Mouse (Mus musculus): Measurements from ENCODE around the gene Hoxb9.
A peak's percentile ranks its signal among the peaks of the same experiment; 100 is the strongest.

The Hoxb9 gene

GRCm38 (mm10) chr11:96313806-96314428, 42.7 kb downstream of the Hoxb9 start:
- no peak for DNase-seq (ENCODE audit: low spot score)

- no peak for DNase-seq (ENCODE audit: low spot score)
Observed at GRCm38 (mm10) chr11:96314671-96315343, 43.5 kb downstream of the Hoxb9 start.

GRCm38 (mm10) chr11:96315344-96315681, 44.1 kb downstream of the Hoxb9 start:
- DNase-seq (ENCODE audit: low spot score), result no peak

DNA sequence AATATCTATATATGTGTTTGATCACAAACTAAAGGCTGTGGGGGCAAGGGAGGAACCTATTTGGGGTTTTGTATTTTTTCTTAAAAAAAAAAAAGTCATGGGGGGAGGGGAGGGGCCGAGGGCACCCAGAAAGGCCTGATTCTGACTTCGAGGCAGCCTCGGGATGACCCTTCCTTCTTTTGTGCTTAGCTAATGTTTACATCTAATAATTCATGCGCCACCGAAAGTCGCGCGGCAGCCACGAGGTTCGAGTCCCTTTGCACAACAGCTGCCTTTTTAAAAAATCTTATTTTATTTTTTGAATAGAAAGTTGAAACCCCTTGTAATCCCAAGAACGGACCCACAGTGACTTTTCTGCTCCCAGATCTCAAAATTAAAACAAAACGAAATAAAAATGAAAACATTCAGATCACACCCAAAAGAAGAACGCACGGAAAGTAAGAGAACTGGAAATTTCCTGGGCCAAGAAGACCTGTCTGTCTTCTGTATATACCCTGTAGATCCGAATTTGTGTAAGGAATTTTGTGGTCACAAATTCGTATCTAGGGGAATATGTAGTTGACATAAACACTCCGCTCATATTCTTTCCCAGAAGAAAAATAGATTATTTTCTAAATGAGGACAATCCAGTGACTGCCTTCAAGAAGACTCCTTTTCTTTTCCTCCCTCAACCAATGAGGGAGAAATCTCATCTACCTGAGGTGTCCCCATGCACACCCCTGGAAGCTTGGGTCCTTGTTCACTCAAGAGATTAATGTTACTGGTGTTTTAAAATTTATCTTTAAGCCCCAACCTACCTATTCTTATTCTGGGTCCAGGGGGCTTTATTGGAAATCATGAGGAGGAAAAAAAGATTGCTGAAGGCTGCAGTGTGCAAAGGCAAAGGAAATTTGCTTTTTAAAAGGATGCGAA, 45.7 kb downstream of the Hoxb9 start:
- no peak for DNase-seq (ENCODE audit: low spot score)

DNA sequence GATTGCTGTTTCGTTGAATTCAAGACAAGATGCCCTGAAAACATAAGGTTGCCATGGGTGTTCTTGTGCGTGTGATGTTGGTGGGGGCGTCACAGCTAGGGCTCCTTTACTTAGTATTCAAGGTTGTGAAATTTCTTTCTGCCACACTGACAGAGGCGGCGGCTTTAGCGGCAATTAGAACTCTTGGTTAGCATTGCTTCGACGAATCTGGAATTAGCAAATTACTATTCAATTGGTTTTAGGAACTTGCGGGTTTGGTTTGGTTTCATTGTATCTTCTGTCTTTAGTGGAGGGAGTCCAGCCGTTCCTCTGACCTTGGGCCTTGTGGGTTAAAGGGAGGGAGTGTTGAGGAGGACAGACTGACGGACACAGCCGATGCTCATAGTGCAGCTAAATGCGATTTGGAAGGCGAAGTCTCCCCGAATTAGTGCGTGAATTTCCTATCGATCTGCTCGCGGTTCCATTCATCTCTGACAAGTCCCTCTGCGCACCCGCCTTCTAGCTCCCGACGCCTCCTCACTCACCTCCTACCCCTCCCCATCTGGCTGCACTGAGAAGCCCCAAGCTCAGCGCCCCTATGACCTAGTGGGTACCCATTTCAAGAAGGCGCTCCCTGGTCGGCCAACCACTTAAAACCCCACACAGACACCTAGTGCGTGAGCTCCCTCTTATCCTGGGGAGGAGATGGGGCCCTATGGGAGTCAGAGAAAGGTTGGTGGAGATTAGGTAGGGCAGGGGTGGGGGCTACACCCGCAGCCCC, 46.5 kb downstream of the Hoxb9 start, which contains the start of gene Hoxb4:
TSS of gene Hoxb4 (plus strand) at position 660 of the 760 bp plus-strand sequence.
- no peak for DNase-seq (ENCODE audit: low spot score)

DNA sequence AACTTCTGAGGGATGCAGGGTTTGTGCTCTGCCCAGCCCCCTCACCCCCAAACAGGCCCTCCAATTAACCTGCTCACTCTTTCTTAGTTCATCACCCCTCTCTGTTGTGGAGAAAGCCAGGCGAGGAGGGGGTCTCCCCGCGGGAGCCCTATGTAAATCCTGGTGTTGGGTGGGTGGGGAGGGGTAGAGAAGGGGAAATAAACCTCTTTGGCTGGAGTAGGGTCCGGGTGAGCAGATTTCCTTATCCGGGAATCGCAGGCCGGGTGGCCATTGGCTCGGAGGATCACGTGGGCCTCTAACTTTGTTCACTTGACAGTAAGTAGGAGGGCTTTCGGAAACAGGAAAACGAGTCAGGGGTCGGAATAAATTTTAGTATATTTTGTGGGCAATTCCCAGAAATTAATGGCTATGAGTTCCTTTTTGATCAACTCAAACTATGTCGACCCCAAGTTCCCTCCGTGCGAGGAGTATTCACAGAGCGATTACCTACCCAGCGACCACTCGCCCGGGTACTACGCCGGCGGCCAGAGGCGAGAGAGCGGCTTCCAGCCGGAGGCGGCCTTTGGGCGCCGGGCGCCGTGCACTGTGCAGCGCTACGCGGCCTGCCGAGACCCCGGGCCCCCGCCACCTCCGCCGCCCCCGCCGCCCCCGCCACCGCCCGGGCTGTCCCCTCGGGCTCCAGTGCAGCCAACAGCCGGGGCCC, 47.3 kb downstream of the Hoxb9 start:
- DNase-seq (ENCODE audit: low spot score), result peak; percentile 55

- no peak for DNase-seq (ENCODE audit: low spot score)
Observed at GRCm38 (mm10) chr11:96319071-96319902, 48.0 kb downstream of the Hoxb9 start.

DNA sequence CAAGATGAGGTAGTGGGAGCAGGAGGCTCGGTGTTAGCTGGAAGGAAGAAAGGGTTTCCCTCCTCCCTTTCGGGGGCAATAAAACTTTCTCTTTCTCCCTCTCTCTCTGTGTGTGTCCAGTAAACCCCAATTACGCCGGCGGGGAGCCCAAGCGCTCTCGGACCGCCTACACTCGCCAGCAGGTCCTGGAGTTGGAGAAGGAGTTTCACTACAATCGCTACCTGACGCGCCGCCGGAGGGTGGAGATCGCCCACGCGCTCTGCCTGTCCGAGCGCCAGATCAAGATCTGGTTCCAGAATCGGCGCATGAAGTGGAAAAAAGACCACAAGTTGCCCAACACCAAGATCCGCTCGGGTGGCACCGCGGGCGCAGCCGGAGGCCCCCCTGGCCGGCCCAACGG, 48.7 kb downstream of the Hoxb9 start:
- no peak for DNase-seq (ENCODE audit: low spot score)

- DNase-seq (ENCODE audit: low spot score), result no peak
Observed at GRCm38 (mm10) chr11:96320688-96321087, 49.4 kb downstream of the Hoxb9 start.

DNA sequence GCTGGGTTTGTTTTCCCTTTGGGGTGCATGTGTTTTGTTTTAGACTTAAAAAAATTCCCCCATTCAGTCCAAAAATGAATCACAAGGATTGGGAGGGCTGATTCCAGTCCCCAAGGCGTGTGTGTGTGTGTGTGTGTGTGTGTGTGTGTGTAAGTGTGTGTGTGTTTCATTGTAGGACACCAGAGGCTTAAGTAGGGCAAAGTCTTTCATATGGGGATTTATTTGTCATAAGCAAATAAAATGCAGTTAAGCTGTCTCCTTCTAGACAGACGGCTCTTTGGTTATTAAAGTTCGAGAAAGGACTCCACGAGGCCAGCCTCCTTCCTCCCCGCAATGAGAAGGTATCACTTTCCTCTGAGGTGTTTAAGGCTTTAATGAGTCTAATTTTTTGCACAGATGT, 50.6 kb downstream of the Hoxb9 start:
- no peak for DNase-seq (ENCODE audit: low spot score)

DNA sequence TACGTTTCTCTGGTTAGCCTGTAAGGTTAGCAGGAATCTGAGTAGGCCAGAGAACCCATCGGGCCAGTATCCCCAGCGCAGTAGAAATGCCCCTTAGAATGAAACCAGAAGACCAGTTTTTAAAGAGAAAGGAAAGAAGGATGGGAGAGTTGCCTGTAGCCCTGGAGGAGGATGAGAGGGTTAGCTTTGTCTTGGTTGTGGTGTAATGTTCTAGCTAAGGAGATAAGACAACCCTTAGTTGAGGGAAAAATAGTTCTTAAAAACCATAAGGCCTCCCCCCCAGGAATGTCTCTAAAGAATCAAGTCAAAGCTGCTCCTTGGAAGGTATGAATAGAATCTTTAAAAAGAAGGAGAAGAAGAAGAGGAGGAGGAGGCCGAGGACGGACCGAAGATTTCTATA, 51.5 kb downstream of the Hoxb9 start:
- no peak for DNase-seq (ENCODE audit: low spot score)

GRCm38 (mm10) chr11:96323154-96323553, 51.9 kb downstream of the Hoxb9 start, which contains the start of gene Hoxb3:
Gene Hoxb3 (plus strand): TSS chr11:96323326.
- DNase-seq (ENCODE audit: low spot score), result no peak

GRCm38 (mm10) chr11:96324125-96324524, 52.9 kb downstream of the Hoxb9 start:
- DNase-seq (ENCODE audit: low spot score), result no peak

GRCm38 (mm10) chr11:96324965-96325364, 53.7 kb downstream of the Hoxb9 start:
- no peak for DNase-seq (ENCODE audit: low spot score)

DNA sequence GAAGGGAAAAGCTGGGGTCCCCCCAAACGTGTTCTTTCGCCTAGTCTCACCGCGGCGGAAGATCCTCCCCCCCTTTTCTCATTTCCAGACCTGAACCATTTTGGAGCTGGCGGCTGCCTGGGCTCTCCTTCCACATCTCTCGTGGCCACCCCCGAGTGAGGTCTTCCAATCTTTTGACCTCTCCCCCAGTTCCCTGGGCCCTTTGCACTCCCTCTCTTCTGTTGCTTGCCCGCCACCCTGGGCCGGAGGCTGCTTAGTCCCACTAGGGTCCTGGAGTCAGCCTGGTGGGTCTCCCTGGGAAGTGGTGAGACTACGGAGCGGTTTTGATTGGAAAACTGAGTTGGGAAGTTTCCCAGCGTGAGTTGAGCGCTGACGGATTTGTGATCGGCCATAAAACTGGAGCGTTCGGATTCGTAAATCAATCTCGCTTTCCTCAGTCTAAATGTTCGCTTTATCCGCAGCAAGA, 54.5 kb downstream of the Hoxb9 start:
- no peak for DNase-seq (ENCODE audit: low spot score)
